Mouse (Mus musculus) liver, embryonic 14.5 days (tissue): ENCODE measurements around the gene Krtap1-5. TPM values are rescaled to one million over a fixed set of nuclear protein-coding genes. Genes with fewer than 3 reads are reported as not detected.
A peak's percentile ranks its signal among the peaks of the same experiment; 100 is the strongest.

Experiments used
- ATAC-seq: fragments of 200-750 bp; cut with Nextera tagmentation; 2 replicates; pipeline ENCODE4 v1.8.0; 2017; ENCODE audit warnings: moderate number of reproducible peaks, mild to moderate bottlenecking, moderate library complexity; ENCODE audit not compliant: insufficient read depth
- DNase-seq, 3 experiments: peaks; one replicate each; pipeline ENCODE4 v3.0.0-alpha.2; 2012 to 2013; ENCODE audit warnings: low read depth in 3 of 3, low spot score in 3 of 3
- H3K27ac ChIP-seq: fragments of 300-500 bp; sonication (generic); 2 replicates; pipeline ENCODE4 v1.5.1; 2014; ENCODE audit warnings: moderate library complexity, mild to moderate bottlenecking, control low read depth, inconsistent platforms
- H3K27me3 ChIP-seq: fragments of 300-500 bp; sonication (generic); 2 replicates; pipeline ENCODE4 v1.6.1; 2014; ENCODE audit warnings: mild to moderate bottlenecking, low read length, moderate library complexity; ENCODE audit not compliant: control insufficient read depth, insufficient read depth
- H3K36me3 ChIP-seq: fragments of 300-500 bp; sonication (generic); replicated peaks from 2 replicates; pipeline ENCODE4 v1.6.1; 2014; ENCODE audit warnings: low read depth; ENCODE audit not compliant: control insufficient read depth, insufficient read depth
- H3K4me1 ChIP-seq, 2 experiments: fragments of 200-500 bp in 1 of 2; fragments of 300-500 bp in 1 of 2; sonication (generic) in 1 of 2; replicated peaks; 2 replicates each; pipeline ENCODE4 v1.6.1; 2012 to 2014; ENCODE audit warnings: antibody characterized with exemption in 1 of 2, inconsistent platforms in 1 of 2, low read length in 1 of 2; ENCODE audit not compliant: control insufficient read depth in 2 of 2, insufficient read depth in 2 of 2
- H3K4me2 ChIP-seq: fragments of 300-500 bp; sonication (generic); 2 replicates; pipeline ENCODE4 v1.6.1; 2014; ENCODE audit warnings: low read depth, mild to moderate bottlenecking, control low read depth, moderate library complexity
- H3K4me3 ChIP-seq, 2 experiments: fragments of 200-500 bp in 1 of 2; fragments of 300-500 bp in 1 of 2; sonication (generic) in 1 of 2; 2 replicates each; pipeline ENCODE4 v1.5.1; 2012 to 2014; ENCODE audit warnings: low read depth in 2 of 2, low read length in 2 of 2, mild to moderate bottlenecking in 2 of 2, control low read depth in 1 of 2, inconsistent platforms in 1 of 2, moderate library complexity in 1 of 2; ENCODE audit not compliant: insufficient read depth in 1 of 2
- H3K9ac ChIP-seq: fragments of 300-500 bp; sonication (generic); replicated peaks from 2 replicates; pipeline ENCODE4 v1.6.1; 2014; ENCODE audit warnings: mild to moderate bottlenecking, control low read depth, moderate library complexity
- H3K9me3 ChIP-seq: fragments of 300-500 bp; sonication (generic); 2 replicates; pipeline ENCODE4 v1.6.1; 2016; ENCODE audit warnings: low read length, mixed read lengths; ENCODE audit not compliant: control insufficient read depth
- CTCF ChIP-seq: IDR thresholded peaks from 2 replicates; pipeline ENCODE4 v1.5.1; 2016; ENCODE audit warnings: antibody characterized with exemption, low read depth, control low read depth
- EP300 ChIP-seq: IDR thresholded peaks from 2 replicates; pipeline ENCODE4 v1.6.1; 2016; ENCODE audit warnings: antibody characterized with exemption, low read depth
- WGBS: fragments of 180-500 bp; shearing (Covaris S2); extraction: QIAGEN DNeasy Blood & Tissue Kit; methylation state at CpG from one replicate; pipeline ENCODE4 v1.1.7; 2014; ENCODE audit not compliant: insufficient replicate concordance; 5-methylcytosine and 5-hydroxymethylcytosine counted together
- polyA plus RNA-seq, 2 experiments: library from polyadenylated mRNA; depleted of rRNA in 1 of 2; stranded (reverse) in 1 of 2; unstranded in 1 of 2; fragments of >200 nt; fragmentation: Nextera tagmentation in 1 of 2; extraction: Ambion mirVana in 1 of 2; gene quantifications; 2 replicates each; pipeline versions ENCODE4 v1.2.1 to v1.2.3; 2012 to 2014

The Krtap1-5 gene
- polyA plus RNA-seq, 2 experiments, result not detected

GRCm38 (mm10) chr11:99581564-99581963 is 748 bp upstream of the Krtap1-5 start:
- Histone ChIP-seq H3K4me3 (no peak overlapping the region), H3K4me1 (no peaks in the 10 kb centered on the region), H3K36me3 (no peaks in the 10 kb centered on the region), H3K4me2 (no peak overlapping the region), H3K9me3 (no peaks in the 10 kb centered on the region), H3K27ac (no peak overlapping the region), H3K9ac (no peak overlapping the region), H3K27me3 (no peaks in the 10 kb centered on the region)
- 64% methylated on average over 6 of the region's 6 CpGs for WGBS
- no peak for DNase-seq
- no peak for TF ChIP-seq EP300
- ATAC-seq, result no peak

- WGBS, result 74% methylated on average over 5 of the region's 5 CpGs
- no peaks in the 10 kb centered on the region for H3K4me1 ChIP-seq
Observed at GRCm38 (mm10) chr11:99581051-99581450, 235 bp upstream of the Krtap1-5 start.

DNA sequence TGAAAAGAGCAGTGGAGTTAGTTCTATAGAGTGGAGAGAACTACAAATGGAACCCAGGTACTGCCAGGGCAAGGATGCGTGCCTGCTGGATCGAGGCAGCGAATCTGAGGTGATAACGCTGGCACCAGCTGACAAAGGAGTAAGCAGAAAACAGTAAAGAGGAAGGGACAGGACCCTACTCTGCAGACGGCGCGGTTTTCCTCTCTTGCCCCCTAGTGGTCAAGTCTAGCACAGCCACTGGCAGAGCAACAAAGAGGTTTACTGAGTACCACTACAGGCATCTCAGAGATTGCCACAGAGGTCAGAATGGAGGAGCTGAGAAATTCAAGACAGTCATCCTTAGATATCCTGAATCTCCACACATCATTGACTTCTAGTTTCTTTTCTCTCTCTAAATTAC is 6.7 kb downstream of the Krtap1-5 start:
- TF ChIP-seq EP300 (no peak), CTCF (peak; percentile 81)
- no peaks in the 10 kb centered on the region for H3K36me3 ChIP-seq
- ATAC-seq (no peak), DNase-seq (peak in 2 of 3 experiments; percentile 3 to 7)
- no peaks in the 10 kb centered on the region for H3K9me3 ChIP-seq
- H3K4me1 ChIP-seq, result no peaks in the 10 kb centered on the region
- H3K9ac ChIP-seq, result no peak overlapping the region
- H3K27ac ChIP-seq, result no peak overlapping the region
- no peak overlapping the region for H3K4me3 ChIP-seq
- H3K27me3 ChIP-seq, result no peaks in the 10 kb centered on the region
- no peak overlapping the region for H3K4me2 ChIP-seq
- WGBS, result 3% methylated on average over 7 of the region's 7 CpGs

More at GRCm38 (mm10) chr11:99581051-99581450, 235 bp upstream of the Krtap1-5 start:
- H3K4me3 ChIP-seq, result no peak overlapping the region
- H3K27me3 ChIP-seq, result no peaks in the 10 kb centered on the region
- H3K9me3 ChIP-seq, result no peaks in the 10 kb centered on the region
- no peak overlapping the region for H3K9ac ChIP-seq
- no peak for TF ChIP-seq EP300
- no peak for TF ChIP-seq CTCF
- no peak for ATAC-seq
- DNase-seq, result no peak
- no peak overlapping the region for H3K4me2 ChIP-seq
- no peaks in the 10 kb centered on the region for H3K36me3 ChIP-seq
- no peak overlapping the region for H3K27ac ChIP-seq

- no peak overlapping the region for H3K4me2 ChIP-seq
- WGBS, result 39% methylated on average over 4 of the region's 4 CpGs
- ATAC-seq, result no peak
- DNase-seq, result no peak
- TF ChIP-seq CTCF (no peak), EP300 (no peak)
- H3K4me3 ChIP-seq, result no peak overlapping the region
- H3K9me3 ChIP-seq, result no peaks in the 10 kb centered on the region
- H3K36me3 ChIP-seq, result no peaks in the 10 kb centered on the region
- no peaks in the 10 kb centered on the region for H3K4me1 ChIP-seq
- H3K27me3 ChIP-seq, result no peaks in the 10 kb centered on the region
- H3K9ac ChIP-seq, result no peak overlapping the region
- no peak overlapping the region for H3K27ac ChIP-seq
Observed at GRCm38 (mm10) chr11:99573164-99573563, 7.7 kb downstream of the Krtap1-5 start.

- TF ChIP-seq CTCF (no peak), EP300 (no peak)
- H3K27me3 ChIP-seq, result no peaks in the 10 kb centered on the region
- H3K4me1 ChIP-seq, result no peaks in the 10 kb centered on the region
- no peaks in the 10 kb centered on the region for H3K36me3 ChIP-seq
- H3K9me3 ChIP-seq, result no peaks in the 10 kb centered on the region
- 70% methylated on average over 7 of the region's 7 CpGs for WGBS
- H3K9ac ChIP-seq, result no peak within 1 kb of the TSS
- no peak for ATAC-seq
- no peak for DNase-seq
- no peak within 1 kb of the TSS for H3K4me3 ChIP-seq
- no peak within 1 kb of the TSS for H3K27ac ChIP-seq
- H3K4me2 ChIP-seq, result no peak within 1 kb of the TSS
Observed at GRCm38 (mm10) chr11:99566530-99566929, 14.3 kb downstream of the Krtap1-5 start, which contains the start of gene Krtap3-1. Krtap3-1 (minus strand) TSS chr11:99566630.
